Mouse (Mus musculus) megakaryocyte, embryonic 14.5 days (primary cell): ENCODE results near the gene Iqce.

Experiments
- FLI1 ChIP-seq: IDR thresholded peaks from 2 replicates; pipeline ENCODE4 v1.6.1; 2012; ENCODE audit warnings: low read length, inconsistent platforms, mixed read lengths
- GATA1 ChIP-seq: IDR thresholded peaks from 3 replicates; pipeline ENCODE4 v1.6.1; 2012; ENCODE audit warnings: mixed read lengths, low read length, inconsistent platforms, borderline replicate concordance

GRCm38 (mm10) chr5:140736166-140736565 lies 34.0 kb upstream of the Iqce start:
- TF ChIP-seq GATA1 (no peak), FLI1 (no peak)
